Mouse (Mus musculus): ENCODE measurements around the gene Timm9. TPM values are rescaled to one million over a fixed set of nuclear protein-coding genes. Genes with fewer than 3 reads are reported as not detected.

Gene Timm9
- polyA plus RNA-seq, 1 experiment: 9.6 TPM

GRCm38 (mm10) chr12:71136974-71137491 is 549 bp upstream of the Timm9 start:
- H3K36me3 ChIP-seq (ENCODE audit: control insufficient read depth, insufficient read depth, low read length): peaks cover 2% of the 10 kb centered on the region; the same call in 1 of the 2 replicates
- H3K27me3 ChIP-seq (ENCODE audit: control insufficient read depth, insufficient read depth, low read length): no peaks in the 10 kb centered on the region
- no peak for TF ChIP-seq CTCF (IDR thresholded peaks at IDR 0.05; ENCODE audit: control insufficient read depth, insufficient read depth, insufficient replicate concordance, low read depth, low read length)
- peak; percentile 69 for TF ChIP-seq POLR2A (IDR thresholded peaks at IDR 0.05; ENCODE audit: control insufficient read depth, low read depth, low read length)
- peaks cover 2% of the 10 kb centered on the region for H3K4me1 ChIP-seq (ENCODE audit: control insufficient read depth, insufficient read depth, low read length)
- peak overlapping the region; percentile 93 for H3K4me3 ChIP-seq (ENCODE audit: control insufficient read depth, low read depth, low read length)
- H3K27ac ChIP-seq (ENCODE audit: control insufficient read depth, insufficient read depth, low read depth, low read length): peak overlapping the region; percentile 91

DNA sequence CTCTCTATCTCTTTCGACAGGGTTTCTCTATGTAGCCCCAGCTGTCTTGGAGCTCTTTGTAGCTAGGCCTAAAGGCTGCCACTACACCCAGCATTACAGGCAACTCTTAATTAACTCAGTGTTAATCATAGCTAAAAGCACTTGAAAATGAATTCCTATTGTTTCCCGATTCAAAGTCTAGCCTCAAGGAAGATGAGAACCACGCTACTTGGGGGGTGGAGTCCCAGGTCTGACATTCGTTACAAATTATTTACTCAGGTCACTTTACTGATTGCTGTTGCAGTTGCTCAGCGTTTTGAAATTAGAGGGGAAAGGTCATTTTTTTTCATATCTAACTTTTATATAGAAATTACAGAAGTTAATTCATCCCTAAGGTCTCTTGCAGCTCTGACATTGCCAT is 903 bp downstream of the Timm9 start:
- peaks cover 2% of the 10 kb centered on the region for H3K4me1 ChIP-seq (ENCODE audit: control insufficient read depth, insufficient read depth, low read length)
- H3K36me3 ChIP-seq (ENCODE audit: control insufficient read depth, insufficient read depth, low read length): peaks cover 1% of the 10 kb centered on the region; the same call in 1 of the 2 replicates
- no peak for TF ChIP-seq POLR2A (IDR thresholded peaks at IDR 0.05; ENCODE audit: control insufficient read depth, low read depth, low read length)
- TF ChIP-seq CTCF (IDR thresholded peaks at IDR 0.05; ENCODE audit: control insufficient read depth, insufficient read depth, insufficient replicate concordance, low read depth, low read length): no peak
- no peaks in the 10 kb centered on the region for H3K27me3 ChIP-seq (ENCODE audit: control insufficient read depth, insufficient read depth, low read length)
- no peak overlapping the region for H3K27ac ChIP-seq (ENCODE audit: control insufficient read depth, insufficient read depth, low read depth, low read length)
- peak overlapping the region; percentile 13; the same call in 1 of the 2 replicates for H3K4me3 ChIP-seq (ENCODE audit: control insufficient read depth, low read depth, low read length)

DNA sequence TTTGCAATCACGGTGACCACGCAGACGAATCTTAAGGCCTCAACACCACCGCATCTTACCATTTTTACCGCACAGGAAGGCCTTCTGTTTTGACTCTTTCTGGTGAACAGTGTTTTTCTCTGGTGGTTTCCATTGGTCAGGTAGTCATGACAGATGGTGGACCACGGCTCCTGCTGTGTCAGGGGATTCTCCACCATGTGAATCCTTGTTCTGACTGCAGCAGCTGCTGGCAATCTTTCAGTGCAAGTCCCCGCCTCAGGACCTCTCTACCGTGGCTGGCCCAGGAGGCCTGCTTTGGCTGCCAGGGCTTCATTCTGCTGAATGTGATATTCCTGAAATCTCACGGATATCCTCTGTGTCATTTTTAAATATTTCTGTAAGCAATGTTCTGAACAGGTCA is 13.2 kb downstream of the Timm9 start:
- no peak for TF ChIP-seq POLR2A (IDR thresholded peaks at IDR 0.05; ENCODE audit: control insufficient read depth, low read depth, low read length)
- TF ChIP-seq CTCF (IDR thresholded peaks at IDR 0.05; ENCODE audit: control insufficient read depth, insufficient read depth, insufficient replicate concordance, low read depth, low read length): no peak
- Histone ChIP-seq H3K4me3 (ENCODE audit: control insufficient read depth, low read depth, low read length) (no peak overlapping the region), H3K36me3 (ENCODE audit: control insufficient read depth, insufficient read depth, low read length) (no peaks in the 10 kb centered on the region)

DNA sequence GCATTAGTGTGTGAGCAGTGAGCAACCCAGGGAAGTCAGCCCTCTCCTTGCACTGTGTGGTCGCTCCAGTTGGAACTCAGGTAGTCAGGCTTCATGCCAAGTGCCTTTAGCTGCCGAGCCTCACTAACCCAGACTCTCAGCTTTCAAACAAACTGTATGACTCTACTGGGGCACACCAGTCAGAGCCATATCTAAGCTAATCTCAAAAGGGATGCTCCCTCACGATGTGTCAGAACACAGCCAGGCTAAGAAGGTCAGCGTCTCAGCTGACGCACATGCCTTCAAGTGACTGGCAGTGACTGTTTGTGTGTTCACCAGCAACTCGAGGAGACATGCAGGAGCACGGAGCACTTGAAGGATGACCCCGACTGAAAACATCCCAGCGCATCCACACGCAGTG is 13.8 kb downstream of the Timm9 start:
- Histone ChIP-seq H3K27me3 (ENCODE audit: control insufficient read depth, insufficient read depth, low read length) (no peaks in the 10 kb centered on the region), H3K4me1 (ENCODE audit: control insufficient read depth, insufficient read depth, low read length) (no peaks in the 10 kb centered on the region), H3K27ac (ENCODE audit: control insufficient read depth, insufficient read depth, low read depth, low read length) (no peak overlapping the region), H3K4me3 (ENCODE audit: control insufficient read depth, low read depth, low read length) (no peak overlapping the region), H3K36me3 (ENCODE audit: control insufficient read depth, insufficient read depth, low read length) (no peaks in the 10 kb centered on the region)
- TF ChIP-seq POLR2A (IDR thresholded peaks at IDR 0.05; ENCODE audit: control insufficient read depth, low read depth, low read length) (no peak), CTCF (IDR thresholded peaks at IDR 0.05; ENCODE audit: control insufficient read depth, insufficient read depth, insufficient replicate concordance, low read depth, low read length) (no peak)

More for the DNA sequence above, 13.2 kb downstream of the Timm9 start:
- H3K27me3 ChIP-seq (ENCODE audit: control insufficient read depth, insufficient read depth, low read length): no peaks in the 10 kb centered on the region
- no peaks in the 10 kb centered on the region for H3K4me1 ChIP-seq (ENCODE audit: control insufficient read depth, insufficient read depth, low read length)
- no peak overlapping the region for H3K27ac ChIP-seq (ENCODE audit: control insufficient read depth, insufficient read depth, low read depth, low read length)

DNA sequence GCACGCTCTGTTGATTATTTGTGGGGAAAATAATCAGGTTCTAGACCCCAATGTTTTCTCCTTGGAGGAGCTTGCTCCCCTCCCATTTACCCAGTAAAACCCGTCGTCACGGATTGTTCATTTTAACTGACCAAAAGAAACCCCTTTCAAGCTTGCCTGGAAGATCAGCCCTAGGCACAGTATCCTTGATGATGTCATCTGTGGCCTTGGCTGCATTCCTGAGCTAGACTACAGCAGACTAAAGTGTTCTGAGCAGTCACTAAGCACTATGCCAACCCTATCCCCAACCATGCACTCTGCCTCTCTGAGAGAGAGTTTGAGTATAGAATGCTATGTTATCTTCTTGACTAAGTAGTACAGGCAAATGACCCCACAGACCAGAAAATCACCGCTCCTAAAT is 20.1 kb downstream of the Timm9 start:
- Histone ChIP-seq H3K4me3 (ENCODE audit: control insufficient read depth, low read depth, low read length) (no peak overlapping the region), H3K36me3 (ENCODE audit: control insufficient read depth, insufficient read depth, low read length) (no peaks in the 10 kb centered on the region; the same call in 1 of the 2 replicates), H3K4me1 (ENCODE audit: control insufficient read depth, insufficient read depth, low read length) (peaks cover 12% of the 10 kb centered on the region), H3K27me3 (ENCODE audit: control insufficient read depth, insufficient read depth, low read length) (no peaks in the 10 kb centered on the region), H3K27ac (ENCODE audit: control insufficient read depth, insufficient read depth, low read depth, low read length) (no peak overlapping the region)
- TF ChIP-seq CTCF (IDR thresholded peaks at IDR 0.05; ENCODE audit: control insufficient read depth, insufficient read depth, insufficient replicate concordance, low read depth, low read length) (no peak), POLR2A (IDR thresholded peaks at IDR 0.05; ENCODE audit: control insufficient read depth, low read depth, low read length) (no peak)

- Histone ChIP-seq H3K27ac (ENCODE audit: control insufficient read depth, insufficient read depth, low read depth, low read length) (peak overlapping the region; percentile 57; the same call in 1 of the 2 replicates), H3K4me1 (ENCODE audit: control insufficient read depth, insufficient read depth, low read length) (peaks cover 17% of the 10 kb centered on the region), H3K36me3 (ENCODE audit: control insufficient read depth, insufficient read depth, low read length) (no peaks in the 10 kb centered on the region; the same call in 1 of the 2 replicates), H3K27me3 (ENCODE audit: control insufficient read depth, insufficient read depth, low read length) (no peaks in the 10 kb centered on the region), H3K4me3 (ENCODE audit: control insufficient read depth, low read depth, low read length) (peak overlapping the region; percentile 53)
- TF ChIP-seq POLR2A (IDR thresholded peaks at IDR 0.05; ENCODE audit: control insufficient read depth, low read depth, low read length) (peak; percentile 39; the same call in 1 of the 2 replicates), CTCF (IDR thresholded peaks at IDR 0.05; ENCODE audit: control insufficient read depth, insufficient read depth, insufficient replicate concordance, low read depth, low read length) (no peak)
Observed at GRCm38 (mm10) chr12:71113675-71114288, 22.7 kb downstream of the Timm9 start.

GRCm38 (mm10) chr12:71113074-71113473 is 23.4 kb downstream of the Timm9 start:
- no peak for TF ChIP-seq CTCF (IDR thresholded peaks at IDR 0.05; ENCODE audit: control insufficient read depth, insufficient read depth, insufficient replicate concordance, low read depth, low read length)
- no peak for TF ChIP-seq POLR2A (IDR thresholded peaks at IDR 0.05; ENCODE audit: control insufficient read depth, low read depth, low read length)
- Histone ChIP-seq H3K4me1 (ENCODE audit: control insufficient read depth, insufficient read depth, low read length) (peaks cover 17% of the 10 kb centered on the region), H3K4me3 (ENCODE audit: control insufficient read depth, low read depth, low read length) (peak overlapping the region; percentile 53), H3K36me3 (ENCODE audit: control insufficient read depth, insufficient read depth, low read length) (no peaks in the 10 kb centered on the region; the same call in 1 of the 2 replicates), H3K27me3 (ENCODE audit: control insufficient read depth, insufficient read depth, low read length) (no peaks in the 10 kb centered on the region), H3K27ac (ENCODE audit: control insufficient read depth, insufficient read depth, low read depth, low read length) (no peak overlapping the region)

Data from testis, adult 2 months (tissue).